Mouse (Mus musculus): ENCODE results near the gene Rgs6.

GRCm38 (mm10) chr12:82971176-82971575, 383.1 kb downstream of the Rgs6 start:
- TF ChIP-seq POLR2A (IDR thresholded peaks at IDR 0.05; ENCODE audit: insufficient read depth, low read depth, low read length) (no peak), CTCF (IDR thresholded peaks at IDR 0.05) (no peak)

Measured in heart, adult 2 months (tissue).